In the genomic region with DNA sequence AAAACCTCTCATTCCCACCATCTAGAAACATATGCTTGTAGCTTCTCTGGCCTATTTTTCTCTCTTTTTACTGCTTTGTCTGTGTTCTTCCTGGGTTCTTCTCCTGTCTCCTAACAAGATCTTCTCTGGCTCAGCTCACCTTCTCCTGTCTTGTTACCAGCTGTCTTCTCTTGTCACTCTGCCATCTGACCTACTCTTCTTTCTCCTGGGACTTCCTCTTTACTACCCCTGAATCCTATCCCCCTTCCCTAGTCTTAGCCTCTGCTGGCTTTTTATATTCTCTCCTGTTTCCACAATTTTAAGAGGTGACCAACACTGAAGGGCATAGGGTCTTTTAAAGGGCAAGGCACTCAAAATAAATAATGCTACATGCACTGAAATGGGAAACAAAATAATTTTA, we compare ENCODE assay signal across 19 mouse cellular contexts. TPM values are rescaled to one million over a fixed set of nuclear protein-coding genes. Genes with fewer than 3 reads are reported as not detected.
DNase-seq lines count a peak whose midpoint lies in the region; ATAC-seq lines count a peak whose summit lies in the region.
"Had no signal": no experiment of that assay in that cellular context is flagged by ENCODE, and none has a peak within 500 bp of the region (broad histone marks: within the 10 kb centered on the region; RNA-seq: fewer than 3 reads in every experiment).

No protein-coding gene starts in this region.

- 0 out of 2 replicates have a peak overlapping the region, but pooled peaks have one; percentile 14 for H3K27ac ChIP-seq in liver, embryonic 13.5 days
- H3K27ac ChIP-seq in liver, embryonic 12.5 days = no peak overlapping the region
- H3K27ac ChIP-seq: embryonic facial prominence, embryonic 10.5 days; embryonic facial prominence, embryonic 12.5 days; forebrain, embryonic 13.5 days; forebrain, embryonic 15.5 days had no signal

- H3K4me3 ChIP-seq in liver, embryonic 13.5 days (replicated peaks) = no peak overlapping the region
- H3K4me3 ChIP-seq in liver, embryonic 12.5 days = no peak overlapping the region
- H3K4me3 ChIP-seq: embryonic facial prominence, embryonic 10.5 days; embryonic facial prominence, embryonic 12.5 days; forebrain, embryonic 13.5 days; forebrain, embryonic 15.5 days had no signal

- no peaks in the 10 kb centered on the region for H3K27me3 ChIP-seq in liver, embryonic 13.5 days
- no peaks in the 10 kb centered on the region for H3K27me3 ChIP-seq in liver, embryonic 12.5 days (replicated peaks)
- H3K27me3 ChIP-seq: embryonic facial prominence, embryonic 12.5 days; forebrain, embryonic 13.5 days; forebrain, embryonic 15.5 days had no signal

- no peak overlapping the region for H3K4me2 ChIP-seq in liver, embryonic 13.5 days
- no peak overlapping the region for H3K4me2 ChIP-seq in liver, embryonic 12.5 days
- H3K4me2 ChIP-seq: embryonic facial prominence, embryonic 12.5 days; forebrain, embryonic 13.5 days; forebrain, embryonic 15.5 days had no signal

- no peak for ATAC-seq in cerebellum, adult (ENCODE audit: insufficient number of reproducible peaks, low FRiP score, low TSS enrichment)
- ATAC-seq in liver, embryonic 13.5 days (ENCODE audit: low read depth) = no peak
- ATAC-seq in liver, embryonic 12.5 days = no peak
- ATAC-seq: forebrain, embryonic 13.5 days; forebrain, embryonic 15.5 days; forebrain, postnatal 0 days had no signal

- H3K9ac ChIP-seq in liver, embryonic 13.5 days = no peak overlapping the region
- no peak overlapping the region for H3K9ac ChIP-seq in liver, embryonic 12.5 days
- H3K9ac ChIP-seq: embryonic facial prominence, embryonic 12.5 days; forebrain, embryonic 13.5 days; forebrain, embryonic 15.5 days; forebrain, postnatal 0 days had no signal

- no peaks in the 10 kb centered on the region for H3K36me3 ChIP-seq in liver, embryonic 13.5 days
- no peaks in the 10 kb centered on the region for H3K36me3 ChIP-seq in liver, embryonic 12.5 days
- H3K36me3 ChIP-seq: embryonic facial prominence, embryonic 10.5 days; embryonic facial prominence, embryonic 12.5 days; forebrain, embryonic 15.5 days had no signal

- peak; percentile 29 to 43 for DNase-seq in cerebellum, postnatal 10 days
- DNase-seq in liver, embryonic 13.5 days = no peak
- peak; percentile 27 for DNase-seq in MEL-GATA-1-ER (ENCODE audit: extremely low read depth, low read depth)
- DNase-seq in skeletal muscle tissue, adult 2 months (ENCODE audit: low read depth, low spot score) = peak; percentile 10
- no peak for DNase-seq in kidney, adult 18-20 months
- no peak for DNase-seq in lung, adult 18-20 months
- DNase-seq: adrenal gland, adult 2 months; adrenal gland, postnatal 10 days; adrenal gland, postnatal 25 days; cerebellum, adult 11 months; cerebellum, adult 8-10 months; forebrain, postnatal 0 days had no signal

- H3K9me3 ChIP-seq in liver, embryonic 13.5 days (replicated peaks) = no peaks in the 10 kb centered on the region
- no peaks in the 10 kb centered on the region for H3K9me3 ChIP-seq in liver, embryonic 12.5 days (replicated peaks)
- H3K9me3 ChIP-seq: embryonic facial prominence, embryonic 10.5 days; embryonic facial prominence, embryonic 12.5 days; forebrain, embryonic 13.5 days; forebrain, embryonic 15.5 days had no signal

- H3K4me1 ChIP-seq in liver, embryonic 13.5 days (replicated peaks) = peaks cover 13% of the 10 kb centered on the region
- peaks cover 11% of the 10 kb centered on the region for H3K4me1 ChIP-seq in liver, embryonic 12.5 days
- H3K4me1 ChIP-seq: embryonic facial prominence, embryonic 10.5 days; embryonic facial prominence, embryonic 12.5 days; forebrain, embryonic 13.5 days; forebrain, embryonic 15.5 days had no signal

RNA-seq across cellular contexts. Expression of gene Gm10762, which starts 37.3 kb away (rescaled TPM):
- 3.7 and 3.8 TPM in 2 replicates for polyA plus RNA-seq in liver, embryonic 13.5 days (2015; fragmentation: Nextera tagmentation; extraction: Ambion mirVana)
- polyA plus RNA-seq in liver, embryonic 12.5 days (2016; fragmentation: Nextera tagmentation; extraction: Ambion mirVana) = 5.8 and 6.8 TPM in 2 replicates

RNA-seq across cellular contexts. Expression of gene Zc3h6, which starts 37.7 kb away (rescaled TPM):
- 0.71 and 0.85 TPM in 2 replicates for polyA plus RNA-seq in liver, embryonic 13.5 days (2015; fragmentation: Nextera tagmentation; extraction: Ambion mirVana)
- polyA plus RNA-seq in liver, embryonic 12.5 days (2016; fragmentation: Nextera tagmentation; extraction: Ambion mirVana) = 0.65 and 0.81 TPM in 2 replicates

RNA-seq across cellular contexts. Expression of gene Vinac1, which starts 43.1 kb away (rescaled TPM):
- polyA plus RNA-seq in liver, embryonic 13.5 days (2015; fragmentation: Nextera tagmentation; extraction: Ambion mirVana) = not detected in 2 replicates
- 0.02 TPM in 1 of 2 replicates, not detected in the other for polyA plus RNA-seq in liver, embryonic 12.5 days (2016; fragmentation: Nextera tagmentation; extraction: Ambion mirVana)
- polyA plus RNA-seq: C2C12 had no signal

Comparison
In these comparisons a context has a peak if more than half of its experiments do, and no peak if none do; other contexts are left out.
1. DNase-seq: peak in cerebellum, postnatal 10 days (2 of 2), MEL-GATA-1-ER (single experiment) and skeletal muscle tissue, adult 2 months (single experiment); none in liver, embryonic 13.5 days (single experiment), kidney, adult 18-20 months (single experiment) and lung, adult 18-20 months (0 of 2).